Mouse (Mus musculus) lung, adult 2 months (tissue): ENCODE measurements around the gene 4930523C07Rik.

Experiments used
- CTCF ChIP-seq: fragments of 200-500 bp; IDR thresholded peaks from 2 replicates; pipeline ENCODE4 v1.5.1; 2011; ENCODE audit warnings: mild to moderate bottlenecking, low read length, control low read depth; ENCODE audit not compliant: insufficient read depth
- POLR2A ChIP-seq: fragments of 200-500 bp; IDR thresholded peaks from 2 replicates; pipeline ENCODE4 v1.6.1; 2011; ENCODE audit warnings: low read depth, mild to moderate bottlenecking, control low read depth, low read length, borderline replicate concordance; ENCODE audit errors: extremely low read depth

- TF ChIP-seq CTCF (no peak), POLR2A (no peak)
Measured at GRCm38 (mm10) chr1:160041264-160041775, 2.9 kb upstream of the 4930523C07Rik start.
